Mouse (Mus musculus) kidney, adult 18-20 months (tissue): Measurements from ENCODE around the gene Ttll8.
A peak's percentile ranks its signal among the peaks of the same experiment; 100 is the strongest.

Experiments
- DNase-seq: peaks from one replicate; pipeline ENCODE4 v3.0.0; 2021

Ttll8 gene

GRCm38 (mm10) chr15:88921131-88921991 lies 32.9 kb downstream of the Ttll8 start:
- peak; percentile 81 for DNase-seq

- DNase-seq, result no peak
These were observed 34.2 kb downstream of the Ttll8 start for GRCm38 (mm10) chr15:88920065-88920464.

DNA sequence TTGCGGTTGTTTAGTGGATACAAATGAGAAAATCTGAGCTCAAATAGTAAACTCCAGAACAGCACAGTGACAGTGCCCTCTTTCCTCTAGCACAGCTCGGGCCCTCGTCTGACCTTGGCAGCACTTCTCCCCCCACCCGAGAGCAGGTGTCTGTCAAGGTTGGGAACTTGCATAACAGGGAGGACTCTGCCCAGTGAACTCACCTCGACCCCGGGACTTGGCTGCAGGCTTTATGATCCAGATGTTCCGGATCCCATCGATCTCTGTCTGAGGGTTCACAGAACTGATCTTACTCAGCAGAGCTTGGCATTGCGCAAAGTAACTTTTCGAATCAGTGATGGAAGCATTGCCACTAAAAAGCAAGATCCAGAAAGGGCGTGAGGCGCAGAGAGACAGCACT lies 34.9 kb downstream of the Ttll8 start:
- DNase-seq, result peak; percentile 80

DNA sequence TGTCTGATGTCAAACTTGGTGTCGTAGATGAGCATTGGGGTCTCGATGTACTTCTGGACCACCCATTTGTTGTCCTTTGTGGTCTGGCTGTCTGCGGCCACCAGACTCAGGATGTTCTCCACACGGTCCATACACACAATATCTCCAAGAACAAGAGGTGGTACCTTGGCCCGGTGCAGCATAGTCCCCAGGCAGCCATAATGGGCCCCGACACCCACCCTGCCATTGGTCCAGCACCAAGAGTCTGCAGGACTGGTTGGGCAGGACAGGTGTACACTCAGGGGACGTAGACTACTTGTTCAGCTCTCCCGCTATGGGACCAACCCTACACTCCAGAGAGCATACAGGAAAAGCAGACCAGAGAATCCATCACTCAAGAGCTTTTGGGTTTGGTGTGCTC lies 37.1 kb downstream of the Ttll8 start:
- no peak for DNase-seq

GRCm38 (mm10) chr15:88916366-88916765 lies 37.9 kb downstream of the Ttll8 start:
- DNase-seq, result no peak

- DNase-seq, result no peak
These were observed 39.2 kb downstream of the Ttll8 start for GRCm38 (mm10) chr15:88915046-88915445.

DNA sequence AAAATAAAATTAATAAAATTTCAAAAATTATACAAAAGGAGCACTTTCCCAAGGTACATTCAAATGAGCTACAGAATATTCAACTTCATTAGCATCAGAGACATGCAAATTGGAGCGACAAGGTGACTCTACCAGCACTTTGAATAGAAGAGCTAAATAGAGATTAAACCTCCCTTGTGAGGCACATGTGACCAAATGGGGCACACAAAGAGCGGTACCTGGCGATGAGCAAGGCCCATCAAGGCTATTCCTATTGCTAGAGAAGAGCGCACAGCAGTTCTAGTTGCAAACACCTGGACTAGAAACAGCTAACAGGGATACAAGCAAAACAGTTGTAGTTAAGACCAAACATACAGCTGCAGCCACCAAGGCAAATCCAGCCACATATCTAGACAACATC lies 47.9 kb downstream of the Ttll8 start:
- DNase-seq, result no peak

DNA sequence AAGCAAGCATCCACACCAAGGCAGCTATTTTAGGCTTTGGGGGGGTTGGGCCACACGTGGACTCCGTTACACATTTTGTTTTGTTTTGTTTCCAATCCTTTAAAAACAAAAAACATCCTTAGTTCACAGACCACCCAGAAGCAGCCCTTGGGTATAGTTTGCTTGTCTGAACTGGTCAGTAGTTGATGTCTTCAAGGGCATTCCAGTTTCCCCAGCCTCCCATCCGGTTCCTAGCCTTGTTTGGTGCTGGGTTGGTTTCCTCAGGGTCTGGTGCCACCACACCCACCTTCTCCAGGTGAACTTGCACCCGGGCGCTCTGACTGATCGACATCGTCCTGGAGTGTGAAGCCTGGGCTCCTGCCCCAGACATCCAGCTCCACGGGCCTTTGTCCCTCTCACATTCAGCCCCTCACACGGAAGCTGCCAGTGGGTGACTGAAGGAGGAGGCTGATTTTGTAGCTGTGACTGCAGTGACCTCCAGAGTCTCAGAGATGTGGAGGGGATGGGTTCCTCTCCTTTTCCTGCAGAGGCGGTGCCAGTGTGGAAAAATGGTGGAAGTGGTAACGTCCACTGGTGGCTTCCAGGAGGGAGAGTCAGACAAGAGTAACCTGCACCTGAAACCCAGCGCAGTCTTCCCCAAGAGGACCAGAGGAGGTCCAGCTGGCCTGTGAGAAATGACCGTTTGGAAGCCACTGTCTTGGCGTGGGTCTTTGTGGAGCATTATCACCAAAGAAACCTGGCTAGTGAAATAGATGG lies 50.0 kb downstream of the Ttll8 start:
- DNase-seq, result no peak

- no peak for DNase-seq
These were observed 51.1 kb downstream of the Ttll8 start for GRCm38 (mm10) chr15:88903086-88903485.

- no peak for DNase-seq
These were observed 51.9 kb downstream of the Ttll8 start for GRCm38 (mm10) chr15:88902200-88902875.

GRCm38 (mm10) chr15:88896341-88896980 lies 57.8 kb downstream of the Ttll8 start:
- no peak for DNase-seq

GRCm38 (mm10) chr15:88895891-88896290 lies 58.3 kb downstream of the Ttll8 start:
- DNase-seq, result no peak

DNA sequence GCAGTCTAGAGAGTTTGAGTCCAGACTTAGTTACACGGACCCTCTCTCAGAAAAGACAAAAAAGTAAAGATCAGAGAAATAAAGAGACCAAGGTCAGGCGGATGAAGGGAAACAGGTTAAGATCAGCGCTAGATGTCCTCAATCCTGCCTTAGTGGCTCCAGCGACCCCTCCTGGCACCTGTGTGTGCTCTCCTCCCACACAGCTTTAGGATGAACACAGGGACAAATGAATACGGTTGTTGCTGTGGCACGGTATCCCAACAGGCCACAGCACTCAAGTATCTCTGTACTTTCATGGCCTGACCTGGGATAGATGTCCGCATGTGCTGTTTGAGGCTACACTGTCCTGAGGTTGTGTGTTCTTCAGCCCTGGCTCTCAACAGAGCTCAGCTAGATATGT lies 59.1 kb downstream of the Ttll8 start:
- DNase-seq, result no peak

- DNase-seq, result no peak
These were observed 61.3 kb downstream of the Ttll8 start for GRCm38 (mm10) chr15:88892876-88893275.

DNA sequence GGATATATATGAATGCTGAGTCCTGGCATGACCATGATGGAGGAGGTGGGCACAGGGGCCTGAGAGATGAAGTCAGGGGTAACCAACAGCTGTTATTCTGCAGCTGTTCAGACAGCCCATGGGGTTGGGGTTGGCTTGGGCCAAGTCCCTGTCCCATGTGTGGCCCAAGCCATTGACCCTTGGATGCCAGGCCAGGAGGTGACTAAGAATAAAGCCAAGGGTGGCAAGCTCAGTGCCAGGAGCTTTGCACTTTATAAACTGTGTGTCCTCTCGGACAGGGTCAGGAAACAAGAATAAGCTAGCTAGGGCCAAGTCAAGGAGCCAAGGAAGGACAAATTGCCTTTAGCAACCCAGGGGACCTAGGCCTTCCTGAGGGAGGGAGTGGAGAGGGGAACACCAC lies 62.0 kb downstream of the Ttll8 start:
- no peak for DNase-seq

- DNase-seq, result no peak
These were observed 62.6 kb downstream of the Ttll8 start for GRCm38 (mm10) chr15:88891676-88892040.

DNA sequence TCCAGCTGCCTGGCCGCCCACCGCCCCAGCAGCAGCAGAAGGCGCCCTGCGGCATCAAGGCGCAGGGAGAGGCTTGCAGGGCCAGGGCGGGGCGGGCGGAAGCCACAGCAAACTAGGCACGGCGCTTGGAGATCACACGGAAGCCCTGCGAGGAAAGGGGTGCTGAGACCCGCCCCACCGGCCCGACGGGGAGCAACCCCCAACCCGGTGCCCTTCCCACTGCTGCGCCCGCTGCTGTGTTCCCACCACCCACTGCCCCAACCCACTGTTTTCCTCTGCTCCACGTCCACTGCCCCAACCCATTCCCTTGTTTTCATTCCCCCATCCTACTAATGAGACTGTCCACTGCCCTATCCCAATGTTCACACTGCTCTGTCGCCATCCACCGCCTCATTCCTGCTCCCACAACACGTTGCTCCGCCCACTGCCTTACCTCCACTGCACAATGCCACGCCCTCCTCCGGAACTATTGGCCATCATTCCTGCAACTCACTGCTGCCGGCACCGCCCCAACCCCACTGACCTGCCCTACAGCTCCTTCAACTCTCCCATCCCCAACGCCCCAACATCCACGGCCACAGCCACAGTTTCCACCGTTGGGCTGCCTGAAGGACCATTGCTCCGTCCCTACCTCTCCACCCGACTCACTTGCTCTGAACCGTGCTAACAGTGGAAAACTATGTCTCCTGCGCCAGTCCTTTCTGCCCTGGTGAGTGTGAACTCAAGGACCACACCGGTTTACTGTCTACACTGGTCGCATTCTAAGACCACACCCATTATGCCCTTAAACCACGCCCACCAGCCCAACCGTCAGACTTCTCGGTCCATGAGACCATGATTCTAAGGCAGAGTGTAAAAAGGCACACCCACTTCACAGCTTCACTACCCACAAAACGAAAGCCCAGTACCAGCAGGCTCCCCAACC lies 63.2 kb downstream of the Ttll8 start:
- peak; percentile 88 for DNase-seq

DNA sequence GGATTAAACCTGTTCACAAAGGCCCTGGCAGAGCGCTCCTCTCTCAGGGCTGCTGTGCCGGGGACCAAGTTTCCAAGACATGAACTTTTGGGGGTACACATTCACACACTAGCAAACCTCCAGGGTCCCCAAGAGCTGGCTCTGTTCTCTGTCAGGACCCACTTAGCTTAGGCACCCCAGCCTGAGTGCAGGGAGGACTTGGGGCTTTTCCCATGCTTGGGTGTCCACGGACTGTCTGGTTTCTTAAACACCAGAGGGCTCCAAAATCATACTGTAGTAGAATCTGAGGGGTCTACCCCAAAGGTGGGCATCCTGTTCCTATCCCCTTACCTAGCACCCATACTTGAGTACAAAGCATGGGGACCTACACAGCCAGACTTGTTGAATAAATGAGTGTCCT lies 64.2 kb downstream of the Ttll8 start:
- no peak for DNase-seq

GRCm38 (mm10) chr15:88889032-88889431 lies 65.2 kb downstream of the Ttll8 start:
- DNase-seq, result no peak

DNA sequence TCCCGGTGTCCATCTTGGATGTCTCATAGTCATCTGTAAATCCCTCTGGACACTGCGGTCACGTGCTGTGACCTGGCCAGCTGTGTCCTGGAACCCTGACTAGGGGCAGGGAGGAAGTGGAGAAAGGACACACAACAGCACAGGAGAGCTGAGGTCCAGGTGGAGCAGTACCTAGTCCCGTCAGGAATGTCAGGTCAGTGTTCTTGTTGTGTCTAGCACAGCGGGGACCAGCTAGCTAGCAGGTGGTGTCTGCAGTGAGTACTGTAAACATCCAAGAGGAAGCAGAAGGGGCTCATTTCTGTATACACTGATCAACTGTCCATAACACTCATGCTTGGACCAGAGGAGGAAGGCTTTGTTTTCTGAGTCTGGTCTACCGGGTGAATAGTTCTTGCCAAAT lies 68.8 kb downstream of the Ttll8 start:
- no peak for DNase-seq

- no peak for DNase-seq
These were observed 70.9 kb downstream of the Ttll8 start for GRCm38 (mm10) chr15:88883342-88883741.

GRCm38 (mm10) chr15:88882851-88883250 lies 71.4 kb downstream of the Ttll8 start:
- no peak for DNase-seq
